11 mouse cellular contexts compared by ENCODE assay signal in genomic region chr2:165936106-165936505, GRCm38 (mm10). TPM values are rescaled to one million over a fixed set of nuclear protein-coding genes. Genes with fewer than 3 reads are reported as not detected.
DNase-seq lines count a peak whose midpoint lies in the region; ATAC-seq and TF ChIP-seq lines count a peak whose summit lies in the region.
"Had no signal": no experiment of that assay in that cellular context is flagged by ENCODE, and none has a peak within 500 bp of the region (broad histone marks: within the 10 kb centered on the region; RNA-seq: fewer than 3 reads in every experiment).

No protein-coding gene starts in this region.

- peak; percentile 73 for TF ChIP-seq EP300 in lung, postnatal 0 days (IDR thresholded peaks at IDR 0.05)

- no peak overlapping the region for H3K4me3 ChIP-seq in gastrocnemius, adult 2 months
- no peak overlapping the region for H3K4me3 ChIP-seq in lung, postnatal 0 days (ENCODE audit: low read depth, low read length)
- no peak overlapping the region for H3K4me3 ChIP-seq in hindbrain, embryonic 11.5 days (ENCODE audit: low read depth, low read length)
- H3K4me3 ChIP-seq: forebrain, embryonic 12.5 days; limb, embryonic 13.5 days; midbrain, embryonic 10.5 days had no signal

- WGBS in lung, postnatal 0 days: 31% methylated on average over 12 of the region's 12 CpGs
- 70% methylated on average over 12 of the region's 12 CpGs for WGBS in hindbrain, embryonic 11.5 days

- no peak overlapping the region for H3K9ac ChIP-seq in lung, postnatal 0 days (replicated peaks; ENCODE audit: low read depth)
- H3K9ac ChIP-seq in hindbrain, embryonic 11.5 days (ENCODE audit: low read depth, low read length): no peak overlapping the region
- H3K9ac ChIP-seq: forebrain, embryonic 12.5 days; limb, embryonic 13.5 days had no signal

- H3K27me3 ChIP-seq in lung, postnatal 0 days (replicated peaks; ENCODE audit: insufficient read depth, low read length): no peaks in the 10 kb centered on the region
- H3K27me3 ChIP-seq in hindbrain, embryonic 11.5 days (ENCODE audit: control insufficient read depth, insufficient read depth, low read length): no peaks in the 10 kb centered on the region
- H3K27me3 ChIP-seq: forebrain, embryonic 12.5 days; limb, embryonic 13.5 days had no signal

- H3K27ac ChIP-seq in gastrocnemius, adult 2 months: peak overlapping the region; percentile 87
- peak overlapping the region; percentile 33; the same call in 1 of the 2 replicates for H3K27ac ChIP-seq in lung, postnatal 0 days (ENCODE audit: low read length)
- no peak overlapping the region for H3K27ac ChIP-seq in hindbrain, embryonic 11.5 days (ENCODE audit: low read depth, low read length)
- H3K27ac ChIP-seq: forebrain, embryonic 12.5 days; limb, embryonic 13.5 days; midbrain, embryonic 10.5 days had no signal

- DNase-seq in gastrocnemius, adult 18-20 months (ENCODE audit: low spot score): peak; percentile 88
- no peak for DNase-seq in gastrocnemius, postnatal 4 days (ENCODE audit: low spot score in 2 of 2)
- DNase-seq in gastrocnemius, adult 2 months: peak; percentile 85
- DNase-seq in heart, postnatal 4 days: peak; percentile 54
- DNase-seq in lung, postnatal 0 days (ENCODE audit: low spot score): no peak
- no peak for DNase-seq in natural killer cell, adult 2 months (ENCODE audit: low spot score in 2 of 2)
- no peak for DNase-seq in hindbrain, embryonic 11.5 days (ENCODE audit: low spot score)

- H3K4me2 ChIP-seq in lung, postnatal 0 days (replicated peaks; ENCODE audit: low read depth, low read length): no peak overlapping the region
- no peak overlapping the region for H3K4me2 ChIP-seq in hindbrain, embryonic 11.5 days (replicated peaks; ENCODE audit: low read depth, low read length)
- H3K4me2 ChIP-seq: forebrain, embryonic 12.5 days; limb, embryonic 13.5 days had no signal

- H3K4me1 ChIP-seq in lung, postnatal 0 days (ENCODE audit: insufficient read depth, low read depth, low read length): 0 out of 2 replicates have a peak, but pooled peaks cover 4% of the 10 kb centered on the region
- H3K4me1 ChIP-seq in hindbrain, embryonic 11.5 days (replicated peaks; ENCODE audit: control insufficient read depth, insufficient read depth, low read length): no peaks in the 10 kb centered on the region
- H3K4me1 ChIP-seq: forebrain, embryonic 12.5 days; limb, embryonic 13.5 days; midbrain, embryonic 10.5 days had no signal

- no peak for TF ChIP-seq CTCF in gastrocnemius, adult 2 months (IDR thresholded peaks at IDR 0.05)
- TF ChIP-seq CTCF in lung, postnatal 0 days (IDR thresholded peaks at IDR 0.05): no peak

- intact Hi-C loops in gastrocnemius, adult 2 months (cut with DNase I): loop anchor here (5.0 kb wide), 1 partner anchor 46 kb away; no protein-coding TSS in a partner anchor

- no peaks in the 10 kb centered on the region for H3K9me3 ChIP-seq in lung, postnatal 0 days (ENCODE audit: low read length)
- H3K9me3 ChIP-seq in hindbrain, embryonic 11.5 days (ENCODE audit: control insufficient read depth, low read length): no peaks in the 10 kb centered on the region
- H3K9me3 ChIP-seq: forebrain, embryonic 12.5 days; limb, embryonic 13.5 days; midbrain, embryonic 10.5 days had no signal

- H3K36me3 ChIP-seq in lung, postnatal 0 days (ENCODE audit: insufficient read depth, low read length): no peaks in the 10 kb centered on the region
- H3K36me3 ChIP-seq in hindbrain, embryonic 11.5 days (ENCODE audit: control insufficient read depth, insufficient read depth, low read length): no peaks in the 10 kb centered on the region
- H3K36me3 ChIP-seq: forebrain, embryonic 12.5 days; limb, embryonic 13.5 days; midbrain, embryonic 10.5 days had no signal

- ATAC-seq in lung, postnatal 0 days: peak; percentile 69
- no peak for ATAC-seq in erythroblast, adult 5-6 weeks (replicated peaks; ENCODE audit: low FRiP score, poor library complexity, severe bottlenecking)
- no peak for ATAC-seq in hindbrain, embryonic 11.5 days (ENCODE audit: low FRiP score)

RNA-seq across cellular contexts. Expression of gene Zmynd8, which starts 37.3 kb away (rescaled TPM):
- 10 to 100 TPM; 16.4 to 17.2 TPM for total RNA-seq in gastrocnemius, adult 18-20 months (2021)
- 10 to 100 TPM; 39.0 to 39.6 TPM for total RNA-seq in gastrocnemius, postnatal 4 days (2021)
- 10 to 100 TPM; 13.1 to 23.3 TPM for total RNA-seq in gastrocnemius, adult 2 months (2021)
- total RNA-seq in heart, postnatal 4 days (2021): 10 to 100 TPM; 49.5 to 50.4 TPM
- polyA plus RNA-seq in lung, postnatal 0 days (2015; fragmentation: Nextera tagmentation; extraction: Ambion mirVana): 30.7 and 32.1 TPM in 2 replicates
- 60.1 and 81.1 TPM in 2 replicates for total RNA-seq in erythroblast, adult 5-6 weeks (2015; ENCODE audit: low replicate concordance)
- 83.9 and 95.3 TPM in 2 replicates for total RNA-seq in erythroblast, adult 5-6 weeks (2017; ENCODE audit: low replicate concordance)
- polyA plus RNA-seq in hindbrain, embryonic 11.5 days (2014; fragmentation: Nextera tagmentation; extraction: Ambion mirVana): 41.9 and 52.9 TPM in 2 replicates

RNA-seq across cellular contexts. Expression of gene Ncoa3, which starts 56.3 kb away (rescaled TPM):
- 10 to 100 TPM; 14.6 to 20.4 TPM for total RNA-seq in gastrocnemius, adult 18-20 months (2021)
- 10 to 100 TPM; 17.2 to 21.9 TPM for total RNA-seq in gastrocnemius, postnatal 4 days (2021)
- total RNA-seq in gastrocnemius, adult 2 months (2021): 10 to 100 TPM; 21.0 to 24.8 TPM
- 10 to 100 TPM; 21.2 to 23.2 TPM for total RNA-seq in heart, postnatal 4 days (2021)
- 8.5 and 10.4 TPM in 2 replicates for polyA plus RNA-seq in lung, postnatal 0 days (2015; fragmentation: Nextera tagmentation; extraction: Ambion mirVana)
- 9.2 and 13.4 TPM in 2 replicates for total RNA-seq in erythroblast, adult 5-6 weeks (2015; ENCODE audit: low replicate concordance)
- 10.4 and 12.7 TPM in 2 replicates for total RNA-seq in erythroblast, adult 5-6 weeks (2017; ENCODE audit: low replicate concordance)
- polyA plus RNA-seq in hindbrain, embryonic 11.5 days (2014; fragmentation: Nextera tagmentation; extraction: Ambion mirVana): 16.7 and 17.1 TPM in 2 replicates

Comparison
In these comparisons a context has a peak if more than half of its experiments do, and no peak if none do; other contexts are left out.
1. DNase-seq: peak in gastrocnemius, adult 18-20 months (single experiment), gastrocnemius, adult 2 months (single experiment) and heart, postnatal 4 days (single experiment); none in gastrocnemius, postnatal 4 days (0 of 2), lung, postnatal 0 days (single experiment), natural killer cell, adult 2 months (0 of 2) and hindbrain, embryonic 11.5 days (single experiment).